Mouse (Mus musculus): ENCODE data around the gene Slc22a13.

DNA sequence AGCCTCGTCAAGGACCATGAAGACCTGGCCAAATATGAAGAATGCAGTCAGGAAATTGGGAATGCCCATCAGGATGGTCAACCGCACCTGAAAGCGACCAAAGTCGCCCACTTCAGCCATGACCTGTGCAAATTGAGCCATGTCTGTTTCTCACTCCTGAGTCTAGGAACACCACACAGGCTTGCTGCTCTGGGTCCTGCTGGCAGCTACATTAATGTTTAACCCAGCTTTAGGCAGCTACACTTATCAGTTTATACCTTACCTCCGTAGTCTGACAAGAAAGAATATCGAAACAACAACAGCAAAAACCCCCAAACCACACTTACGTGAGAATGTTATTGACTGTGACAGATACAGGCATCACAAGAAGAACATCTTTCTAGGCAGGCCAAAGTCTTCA, 22.7 kb upstream of the Slc22a13 start:
- TF ChIP-seq POLR2A (IDR thresholded peaks at IDR 0.05; ENCODE audit: low read depth, low read length) (no peak), CTCF (conservative IDR thresholded peaks at IDR 0.05; ENCODE audit: insufficient read depth, insufficient read length, low read depth, low read length) (no peak)

Data from kidney, adult 2 months (tissue).